Mouse (Mus musculus): Measurements from ENCODE around the gene Wipf1. TPM values are rescaled to one million over a fixed set of nuclear protein-coding genes. Genes with fewer than 3 reads are reported as not detected.

Gene Wipf1
- polyA plus RNA-seq, 1 experiment from 2014 or later, result 10.9 TPM

DNA sequence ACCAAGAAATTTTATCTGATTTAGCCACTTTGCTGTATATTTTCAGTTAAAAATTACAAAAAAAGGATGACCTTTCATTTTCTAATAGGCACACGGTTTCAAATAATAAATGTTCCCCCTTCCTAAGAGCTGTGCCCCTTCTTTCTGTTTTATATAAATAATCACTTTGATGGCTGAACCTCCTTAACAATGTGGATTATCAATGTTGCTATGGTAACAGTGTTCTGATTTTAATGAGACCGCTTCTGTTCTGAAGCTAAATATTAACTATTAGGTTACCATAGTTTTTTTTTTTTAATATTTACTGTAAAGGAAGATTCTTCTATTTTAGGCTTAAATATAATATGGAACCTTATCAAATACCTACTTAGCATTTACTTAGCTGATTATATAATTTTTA, 89.2 kb downstream of the Wipf1 start:
- Histone ChIP-seq H3K4me2 (ENCODE audit: low read depth, low read length, severe bottlenecking) (no peak overlapping the region), H3K4me1 (replicated peaks; ENCODE audit: control insufficient read depth, insufficient read depth, low read length) (0 out of 2 replicates have a peak, but pooled peaks cover 5% of the 10 kb centered on the region), H3K36me3 (ENCODE audit: control insufficient read depth, insufficient read depth, low read length) (no peaks in the 10 kb centered on the region), H3K9ac (ENCODE audit: low read length) (no peak overlapping the region), H3K4me3 (ENCODE audit: low read depth, low read length) (no peak overlapping the region), H3K27ac (ENCODE audit: low read depth, low read length) (no peak overlapping the region), H3K27me3 (ENCODE audit: control insufficient read depth, insufficient read depth, low read length) (no peaks in the 10 kb centered on the region), H3K9me3 (ENCODE audit: control insufficient read depth, low read length) (no peaks in the 10 kb centered on the region)
- no peak for DNase-seq (ENCODE audit: low spot score)
- 58% methylated on average over 2 of the region's 2 CpGs for WGBS
- no peak for ATAC-seq (replicated peaks; ENCODE audit: low FRiP score)

DNA sequence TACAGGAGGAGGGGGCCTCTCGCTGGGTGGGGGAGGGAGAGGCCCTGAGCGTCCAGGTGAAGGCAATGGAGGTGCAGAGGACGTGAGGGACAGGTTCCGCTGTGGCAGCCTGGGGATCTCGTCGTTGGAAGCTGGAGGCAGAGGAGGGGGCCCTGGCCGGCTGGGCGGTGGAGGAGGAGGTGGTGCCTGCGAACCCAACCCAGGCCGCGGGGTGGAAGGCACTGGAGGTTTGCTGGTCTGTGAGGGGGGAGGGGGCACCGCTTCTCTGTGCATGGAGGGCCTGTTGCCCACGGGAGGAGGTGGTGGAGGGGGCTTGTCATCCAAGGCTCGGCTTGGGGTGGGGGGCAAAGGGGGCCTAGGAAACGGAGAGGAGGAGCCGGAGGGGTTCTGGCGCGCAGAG, 92.6 kb downstream of the Wipf1 start:
- Histone ChIP-seq H3K27ac (ENCODE audit: low read depth, low read length) (no peak overlapping the region), H3K27me3 (ENCODE audit: control insufficient read depth, insufficient read depth, low read length) (no peaks in the 10 kb centered on the region), H3K9me3 (ENCODE audit: control insufficient read depth, low read length) (no peaks in the 10 kb centered on the region), H3K9ac (ENCODE audit: low read length) (no peak overlapping the region; the same call in 1 of the 2 replicates), H3K4me3 (ENCODE audit: low read depth, low read length) (no peak overlapping the region), H3K4me2 (ENCODE audit: low read depth, low read length, severe bottlenecking) (no peak overlapping the region), H3K4me1 (replicated peaks; ENCODE audit: control insufficient read depth, insufficient read depth, low read length) (peaks cover 5% of the 10 kb centered on the region; the same call in 1 of the 2 replicates), H3K36me3 (ENCODE audit: control insufficient read depth, insufficient read depth, low read length) (no peaks in the 10 kb centered on the region)
- DNase-seq (ENCODE audit: low spot score), result no peak
- WGBS, result 40% methylated on average over 18 of the region's 18 CpGs
- ATAC-seq (replicated peaks; ENCODE audit: low FRiP score), result no peak

DNA sequence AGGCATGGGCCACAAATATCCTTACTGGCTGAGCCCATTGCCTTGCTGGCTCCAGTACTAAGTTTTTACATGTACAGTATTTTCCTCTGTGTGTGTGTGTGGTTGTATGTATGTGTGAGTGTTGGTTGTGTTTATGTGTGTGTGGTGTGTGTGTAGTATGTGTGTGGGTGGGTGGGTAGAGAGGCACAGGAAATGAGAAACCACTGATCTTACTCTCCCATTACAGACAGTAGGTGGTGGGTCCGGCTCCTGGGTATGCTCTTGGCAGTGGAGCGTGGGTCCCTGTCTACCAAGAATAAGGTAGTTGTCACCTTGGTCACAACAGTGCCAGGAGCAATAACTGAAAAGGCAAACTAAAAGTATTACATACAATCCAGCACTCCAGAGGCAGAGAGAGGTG, 93.7 kb downstream of the Wipf1 start:
- H3K9ac ChIP-seq (ENCODE audit: low read length), result no peak overlapping the region
- H3K4me3 ChIP-seq (ENCODE audit: low read depth, low read length), result no peak overlapping the region
- no peaks in the 10 kb centered on the region for H3K36me3 ChIP-seq (ENCODE audit: control insufficient read depth, insufficient read depth, low read length)
- no peak overlapping the region for H3K4me2 ChIP-seq (ENCODE audit: low read depth, low read length, severe bottlenecking)
- no peaks in the 10 kb centered on the region for H3K9me3 ChIP-seq (ENCODE audit: control insufficient read depth, low read length)
- H3K27ac ChIP-seq (ENCODE audit: low read depth, low read length), result no peak overlapping the region
- ATAC-seq (replicated peaks; ENCODE audit: low FRiP score) (no peak), DNase-seq (ENCODE audit: low spot score) (no peak)
- no peaks in the 10 kb centered on the region for H3K27me3 ChIP-seq (ENCODE audit: control insufficient read depth, insufficient read depth, low read length)
- 96% methylated on average over 2 of the region's 2 CpGs for WGBS
- peaks cover 5% of the 10 kb centered on the region; the same call in 1 of the 2 replicates for H3K4me1 ChIP-seq (replicated peaks; ENCODE audit: control insufficient read depth, insufficient read depth, low read length)

DNA sequence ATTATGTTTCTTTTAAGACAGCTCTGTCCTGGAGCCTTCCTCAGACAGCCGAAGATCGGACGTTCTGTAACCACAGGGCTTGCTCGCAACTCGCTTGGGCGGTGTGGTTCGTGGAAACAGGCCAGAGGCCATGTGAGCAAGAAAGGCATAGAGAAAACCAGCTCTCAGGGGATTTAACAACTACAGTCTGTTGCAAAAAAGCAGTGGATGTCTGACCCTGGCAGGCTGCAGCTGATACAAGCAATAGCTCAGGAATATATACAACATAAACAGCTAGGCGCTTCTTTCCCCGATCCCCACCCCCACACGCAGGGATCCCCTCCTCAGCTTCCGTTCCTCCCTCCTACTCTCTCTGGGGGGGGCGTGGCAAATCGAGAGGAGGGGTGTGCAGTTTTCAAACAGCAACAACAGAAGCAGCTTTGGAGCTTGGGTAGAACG, 97.6 kb downstream of the Wipf1 start:
- H3K27me3 ChIP-seq (ENCODE audit: control insufficient read depth, insufficient read depth, low read length), result no peaks in the 10 kb centered on the region
- no peaks in the 10 kb centered on the region for H3K36me3 ChIP-seq (ENCODE audit: control insufficient read depth, insufficient read depth, low read length)
- no peak for ATAC-seq (replicated peaks; ENCODE audit: low FRiP score)
- H3K4me2 ChIP-seq (ENCODE audit: low read depth, low read length, severe bottlenecking), result no peak overlapping the region
- no peak overlapping the region for H3K27ac ChIP-seq (ENCODE audit: low read depth, low read length)
- no peak for DNase-seq (ENCODE audit: low spot score)
- no peaks in the 10 kb centered on the region; the same call in 1 of the 2 replicates for H3K4me1 ChIP-seq (replicated peaks; ENCODE audit: control insufficient read depth, insufficient read depth, low read length)
- H3K9me3 ChIP-seq (ENCODE audit: control insufficient read depth, low read length), result no peaks in the 10 kb centered on the region
- WGBS, result 32% methylated on average over 14 of the region's 14 CpGs
- no peak overlapping the region for H3K9ac ChIP-seq (ENCODE audit: low read length)
- H3K4me3 ChIP-seq (ENCODE audit: low read depth, low read length), result no peak overlapping the region

DNA sequence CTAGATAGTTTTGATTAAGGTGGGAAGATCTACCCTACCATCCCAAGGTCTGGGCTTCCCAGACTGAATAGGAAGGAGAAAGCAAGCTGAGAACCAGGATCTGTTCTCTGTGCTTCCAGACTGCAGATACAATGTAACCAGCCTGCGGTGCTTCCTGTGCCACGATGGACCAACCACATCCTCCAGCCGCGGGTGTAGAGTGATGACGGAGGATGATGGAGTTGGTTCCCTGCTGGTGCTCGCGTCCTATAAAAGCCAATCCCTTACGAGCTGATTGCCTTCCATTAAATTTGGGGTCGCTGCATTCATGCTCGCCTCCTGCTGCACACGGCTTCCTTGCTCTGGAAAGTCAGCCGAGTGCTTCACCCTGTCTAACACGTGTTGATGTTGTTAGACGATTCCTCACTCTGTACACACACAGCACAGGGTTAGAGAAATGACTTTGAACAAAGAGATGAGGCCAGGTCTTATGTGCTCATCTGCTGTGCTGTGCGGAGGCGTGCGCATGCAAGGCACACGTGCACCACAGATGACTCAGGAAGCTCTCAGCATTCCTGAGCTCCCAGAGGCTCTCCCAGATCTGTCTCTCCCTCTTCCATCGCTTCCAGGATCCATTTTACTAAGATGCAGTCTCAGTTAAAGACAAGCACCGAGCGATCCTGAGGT, 100.6 kb downstream of the Wipf1 start:
- no peak for ATAC-seq (replicated peaks; ENCODE audit: low FRiP score)

DNA sequence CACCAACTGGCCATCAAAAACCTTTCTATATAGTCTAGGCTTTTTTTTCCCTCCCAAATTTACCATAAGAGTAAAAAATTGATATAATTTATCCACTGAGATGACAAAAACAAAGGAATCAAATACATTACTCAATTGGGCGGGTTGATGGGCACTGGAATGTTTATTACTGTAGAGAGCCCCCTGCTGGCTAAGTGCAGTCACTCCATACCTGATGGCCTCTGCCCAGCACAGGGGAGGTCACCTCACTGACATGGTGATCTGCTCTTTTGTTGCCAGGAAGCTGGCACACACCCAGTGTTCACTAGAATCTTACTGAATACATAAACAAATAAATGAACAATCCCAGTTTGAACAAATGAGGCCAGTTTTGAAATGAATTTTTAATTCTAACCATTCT, 102.2 kb downstream of the Wipf1 start:
- no peak for DNase-seq (ENCODE audit: low spot score)
- no peaks in the 10 kb centered on the region for H3K9me3 ChIP-seq (ENCODE audit: control insufficient read depth, low read length)
- ATAC-seq (replicated peaks; ENCODE audit: low FRiP score), result no peak
- H3K27ac ChIP-seq (ENCODE audit: low read depth, low read length), result no peak overlapping the region
- H3K36me3 ChIP-seq (ENCODE audit: control insufficient read depth, insufficient read depth, low read length), result no peaks in the 10 kb centered on the region
- no peak overlapping the region for H3K4me2 ChIP-seq (ENCODE audit: low read depth, low read length, severe bottlenecking)
- H3K4me1 ChIP-seq (replicated peaks; ENCODE audit: control insufficient read depth, insufficient read depth, low read length), result no peaks in the 10 kb centered on the region; the same call in 1 of the 2 replicates
- 38% methylated on average over 1 of the region's 1 CpGs for WGBS
- H3K4me3 ChIP-seq (ENCODE audit: low read depth, low read length), result no peak overlapping the region
- no peak overlapping the region for H3K9ac ChIP-seq (ENCODE audit: low read length)
- H3K27me3 ChIP-seq (ENCODE audit: control insufficient read depth, insufficient read depth, low read length), result no peaks in the 10 kb centered on the region

More for the DNA sequence above, 100.6 kb downstream of the Wipf1 start:
- no peak overlapping the region for H3K4me2 ChIP-seq (ENCODE audit: low read depth, low read length, severe bottlenecking)
- no peaks in the 10 kb centered on the region for H3K27me3 ChIP-seq (ENCODE audit: control insufficient read depth, insufficient read depth, low read length)
- no peaks in the 10 kb centered on the region for H3K36me3 ChIP-seq (ENCODE audit: control insufficient read depth, insufficient read depth, low read length)
- no peak for DNase-seq (ENCODE audit: low spot score)
- H3K4me1 ChIP-seq (replicated peaks; ENCODE audit: control insufficient read depth, insufficient read depth, low read length), result no peaks in the 10 kb centered on the region; the same call in 1 of the 2 replicates
- H3K27ac ChIP-seq (ENCODE audit: low read depth, low read length), result no peak overlapping the region
- 78% methylated on average over 21 of the region's 21 CpGs for WGBS
- H3K9ac ChIP-seq (ENCODE audit: low read length), result no peak overlapping the region
- no peak overlapping the region for H3K4me3 ChIP-seq (ENCODE audit: low read depth, low read length)
- H3K9me3 ChIP-seq (ENCODE audit: control insufficient read depth, low read length), result no peaks in the 10 kb centered on the region

DNA sequence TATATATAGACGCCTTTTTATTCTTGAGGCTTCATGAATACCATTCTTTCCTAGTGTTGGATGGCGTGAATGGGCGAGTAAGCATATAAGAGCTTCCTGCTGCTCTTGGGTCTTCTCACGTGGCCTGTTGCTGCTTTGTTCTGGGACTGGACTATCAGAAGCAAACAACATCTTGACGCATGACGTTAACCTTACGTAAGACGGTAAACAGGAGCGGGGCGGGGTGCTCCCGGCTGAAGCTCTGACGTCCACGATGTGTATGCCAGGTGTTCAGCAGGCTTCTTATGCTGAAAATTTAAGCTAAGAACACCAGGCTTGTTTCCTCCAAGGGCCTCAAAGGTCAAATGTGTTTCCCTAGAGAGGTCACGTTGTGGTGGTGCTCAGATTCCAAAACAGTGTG, 103.7 kb downstream of the Wipf1 start:
- ATAC-seq (replicated peaks; ENCODE audit: low FRiP score), result no peak
- WGBS, result 92% methylated on average over 14 of the region's 14 CpGs
- no peak overlapping the region for H3K9ac ChIP-seq (ENCODE audit: low read length)
- no peaks in the 10 kb centered on the region for H3K4me1 ChIP-seq (replicated peaks; ENCODE audit: control insufficient read depth, insufficient read depth, low read length)
- no peaks in the 10 kb centered on the region for H3K9me3 ChIP-seq (ENCODE audit: control insufficient read depth, low read length)
- no peak overlapping the region for H3K4me3 ChIP-seq (ENCODE audit: low read depth, low read length)
- no peak overlapping the region for H3K27ac ChIP-seq (ENCODE audit: low read depth, low read length)
- DNase-seq (ENCODE audit: low spot score), result no peak
- no peaks in the 10 kb centered on the region for H3K27me3 ChIP-seq (ENCODE audit: control insufficient read depth, insufficient read depth, low read length)
- no peak overlapping the region for H3K4me2 ChIP-seq (ENCODE audit: low read depth, low read length, severe bottlenecking)
- H3K36me3 ChIP-seq (ENCODE audit: control insufficient read depth, insufficient read depth, low read length), result no peaks in the 10 kb centered on the region

DNA sequence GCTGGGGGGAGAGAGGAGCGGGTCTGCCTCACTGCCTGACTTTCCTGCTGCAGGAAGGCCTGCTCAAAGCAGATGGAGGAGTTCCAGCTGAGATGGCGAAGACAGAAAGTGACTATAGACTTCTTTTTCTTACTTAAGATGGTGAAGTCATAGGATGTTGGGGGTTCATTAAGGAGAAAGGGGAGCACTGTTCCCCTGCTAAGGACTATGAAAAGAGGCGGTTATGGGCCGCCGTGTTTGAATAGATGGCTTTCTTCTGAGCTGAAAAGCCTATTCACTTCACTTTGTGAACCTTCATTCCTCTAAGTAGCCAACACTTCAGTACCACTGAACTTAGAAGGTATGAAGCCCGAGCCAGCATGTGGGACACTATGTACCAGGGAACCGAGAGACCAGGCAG, 109.8 kb downstream of the Wipf1 start:
- no peak overlapping the region for H3K27ac ChIP-seq (ENCODE audit: low read depth, low read length)
- WGBS, result 22% methylated on average over 7 of the region's 7 CpGs

DNA sequence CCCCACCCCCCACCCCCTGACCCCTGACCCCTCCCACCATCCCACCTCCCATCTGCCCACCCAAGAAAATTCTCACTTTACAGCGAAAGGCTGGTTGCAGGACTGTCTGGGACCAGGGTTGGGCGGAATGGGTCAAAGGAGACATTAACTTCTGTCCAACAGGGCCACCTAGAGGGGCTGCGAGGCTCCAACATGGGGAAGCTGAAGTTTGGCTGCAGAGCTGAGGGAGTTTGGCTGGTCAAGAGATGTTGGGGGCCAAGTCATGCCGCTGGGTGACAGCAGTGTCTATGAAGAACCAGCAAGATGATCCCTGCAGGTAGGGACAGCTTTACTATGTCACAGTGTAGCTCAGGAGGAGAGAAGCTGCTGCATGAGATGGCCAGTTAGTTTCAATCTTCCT, 110.2 kb downstream of the Wipf1 start:
- Histone ChIP-seq H3K27ac (ENCODE audit: low read depth, low read length) (no peak overlapping the region), H3K36me3 (ENCODE audit: control insufficient read depth, insufficient read depth, low read length) (no peaks in the 10 kb centered on the region), H3K9ac (ENCODE audit: low read length) (no peak overlapping the region), H3K4me2 (ENCODE audit: low read depth, low read length, severe bottlenecking) (no peak overlapping the region), H3K27me3 (ENCODE audit: control insufficient read depth, insufficient read depth, low read length) (no peaks in the 10 kb centered on the region), H3K4me3 (ENCODE audit: low read depth, low read length) (no peak overlapping the region), H3K9me3 (ENCODE audit: control insufficient read depth, low read length) (no peaks in the 10 kb centered on the region), H3K4me1 (replicated peaks; ENCODE audit: control insufficient read depth, insufficient read depth, low read length) (peaks cover 6% of the 10 kb centered on the region; the same call in 1 of the 2 replicates)
- WGBS, result 35% methylated on average over 4 of the region's 4 CpGs
- no peak for ATAC-seq (replicated peaks; ENCODE audit: low FRiP score)
- no peak for DNase-seq (ENCODE audit: low spot score)

More for the DNA sequence above, 109.8 kb downstream of the Wipf1 start:
- Histone ChIP-seq H3K9ac (ENCODE audit: low read length) (no peak overlapping the region), H3K27me3 (ENCODE audit: control insufficient read depth, insufficient read depth, low read length) (no peaks in the 10 kb centered on the region), H3K36me3 (ENCODE audit: control insufficient read depth, insufficient read depth, low read length) (no peaks in the 10 kb centered on the region), H3K4me3 (ENCODE audit: low read depth, low read length) (no peak overlapping the region), H3K4me1 (replicated peaks; ENCODE audit: control insufficient read depth, insufficient read depth, low read length) (peaks cover 6% of the 10 kb centered on the region; the same call in 1 of the 2 replicates), H3K4me2 (ENCODE audit: low read depth, low read length, severe bottlenecking) (no peak overlapping the region), H3K9me3 (ENCODE audit: control insufficient read depth, low read length) (no peaks in the 10 kb centered on the region)
- DNase-seq (ENCODE audit: low spot score) (no peak), ATAC-seq (replicated peaks; ENCODE audit: low FRiP score) (no peak)
